Mouse (Mus musculus) heart, embryonic 11.5 days (tissue): ENCODE measurements around the gene Pde4b. TPM values are rescaled to one million over a fixed set of nuclear protein-coding genes. Genes with fewer than 3 reads are reported as not detected.

Experiments used
- ATAC-seq: fragments of 200-750 bp; cut with Nextera tagmentation; replicated peaks from 2 replicates; pipeline ENCODE4 v1.8.0; 2017; ENCODE audit warnings: moderate library complexity; ENCODE audit not compliant: insufficient number of reproducible peaks, low FRiP score, low TSS enrichment
- H3K27ac ChIP-seq: fragments of 300-500 bp; sonication (generic); 2 replicates; pipeline ENCODE4 v1.5.1; 2014; ENCODE audit warnings: mild to moderate bottlenecking, low read depth, low read length
- H3K27me3 ChIP-seq: fragments of 300-500 bp; sonication (generic); 2 replicates; pipeline ENCODE4 v1.6.1; 2014; ENCODE audit warnings: mild to moderate bottlenecking, low read length, mixed read lengths; ENCODE audit not compliant: control insufficient read depth, insufficient read depth
- H3K36me3 ChIP-seq: fragments of 300-500 bp; sonication (generic); 2 replicates; pipeline ENCODE4 v1.6.1; 2014; ENCODE audit warnings: mild to moderate bottlenecking, low read length, moderate library complexity, mixed read lengths; ENCODE audit not compliant: control insufficient read depth, insufficient read depth
- H3K4me1 ChIP-seq: fragments of 300-500 bp; sonication (generic); 2 replicates; pipeline ENCODE4 v1.6.1; 2014; ENCODE audit warnings: low read length; ENCODE audit not compliant: control insufficient read depth, insufficient read depth
- H3K4me2 ChIP-seq: fragments of 300-500 bp; sonication (generic); 2 replicates; pipeline ENCODE4 v1.6.1; 2014; ENCODE audit warnings: mild to moderate bottlenecking, moderate library complexity
- H3K4me3 ChIP-seq: fragments of 300-500 bp; sonication (generic); 2 replicates; pipeline ENCODE4 v1.5.1; 2014; ENCODE audit warnings: low read depth, low read length
- H3K9ac ChIP-seq: fragments of 300-500 bp; sonication (generic); 2 replicates; pipeline ENCODE4 v1.6.1; 2014; ENCODE audit warnings: mild to moderate bottlenecking, low read depth, low read length, moderate library complexity
- H3K9me3 ChIP-seq: fragments of 300-500 bp; sonication (generic); replicated peaks from 2 replicates; pipeline ENCODE4 v1.6.1; 2016; ENCODE audit warnings: low read length; ENCODE audit not compliant: control insufficient read depth
- WGBS: fragments of 180-500 bp; shearing (Covaris S2); extraction: QIAGEN DNeasy Blood & Tissue Kit; methylation state at CpG from one replicate; pipeline ENCODE4 v1.1.7; 2014; ENCODE audit not compliant: insufficient replicate concordance; 5-methylcytosine and 5-hydroxymethylcytosine counted together
- polyA plus RNA-seq: library from polyadenylated mRNA; unstranded; fragments of >200 nt; fragmentation: Nextera tagmentation; extraction: Ambion mirVana; gene quantifications from 2 replicates; pipeline ENCODE4 v1.2.1, GENCODE M21; 2014

The Pde4b gene
- polyA plus RNA-seq, 1 experiment from 2014 or later = 23.9 TPM

- no peak overlapping the region for H3K4me2 ChIP-seq
- WGBS = 53% methylated on average over 9 of the region's 9 CpGs
- no peaks in the 10 kb centered on the region for H3K36me3 ChIP-seq
- no peak overlapping the region for H3K4me3 ChIP-seq
- H3K27ac ChIP-seq = no peak overlapping the region
- peaks cover 6% of the 10 kb centered on the region for H3K4me1 ChIP-seq
- no peaks in the 10 kb centered on the region for H3K27me3 ChIP-seq
- no peak overlapping the region for H3K9ac ChIP-seq
- no peaks in the 10 kb centered on the region for H3K9me3 ChIP-seq
- no peak for ATAC-seq
Observed at GRCm38 (mm10) chr4:102432040-102432782, 344.9 kb downstream of the Pde4b start.

GRCm38 (mm10) chr4:102439401-102440118 lies 352.2 kb downstream of the Pde4b start:
- no peak overlapping the region for H3K4me3 ChIP-seq
- H3K27me3 ChIP-seq = no peaks in the 10 kb centered on the region
- H3K36me3 ChIP-seq = no peaks in the 10 kb centered on the region
- H3K9me3 ChIP-seq = no peaks in the 10 kb centered on the region
- H3K4me2 ChIP-seq = peak overlapping the region; percentile 22; the same call in 1 of the 2 replicates
- peak; percentile 69; the same call in 1 of the 2 replicates for ATAC-seq
- no peak overlapping the region for H3K9ac ChIP-seq
- WGBS = 40% methylated on average over 5 of the region's 5 CpGs
- H3K4me1 ChIP-seq = peaks cover 17% of the 10 kb centered on the region
- peak overlapping the region; percentile 51 for H3K27ac ChIP-seq

GRCm38 (mm10) chr4:102440119-102440481 lies 352.8 kb downstream of the Pde4b start:
- no peak for ATAC-seq
- Histone ChIP-seq H3K9me3 (no peaks in the 10 kb centered on the region), H3K4me3 (no peak overlapping the region), H3K27me3 (no peaks in the 10 kb centered on the region), H3K4me2 (no peak overlapping the region; the same call in 1 of the 2 replicates), H3K27ac (peak overlapping the region; percentile 51), H3K4me1 (peaks cover 17% of the 10 kb centered on the region), H3K9ac (no peak overlapping the region), H3K36me3 (no peaks in the 10 kb centered on the region)
- WGBS = 48% methylated on average over 4 of the region's 4 CpGs

GRCm38 (mm10) chr4:102443533-102443932 lies 356.2 kb downstream of the Pde4b start:
- no peak overlapping the region for H3K4me3 ChIP-seq
- 48% methylated on average over 5 of the region's 5 CpGs for WGBS

GRCm38 (mm10) chr4:102444501-102444900 lies 357.2 kb downstream of the Pde4b start:
- H3K9me3 ChIP-seq = no peaks in the 10 kb centered on the region
- no peak overlapping the region for H3K4me2 ChIP-seq
- no peaks in the 10 kb centered on the region for H3K36me3 ChIP-seq
- no peak overlapping the region for H3K9ac ChIP-seq
- ATAC-seq = no peak
- no peak overlapping the region for H3K27ac ChIP-seq
- WGBS = 56% methylated on average over 3 of the region's 3 CpGs
- no peak overlapping the region for H3K4me3 ChIP-seq
- no peaks in the 10 kb centered on the region for H3K27me3 ChIP-seq
- peaks cover 26% of the 10 kb centered on the region for H3K4me1 ChIP-seq

More at GRCm38 (mm10) chr4:102443533-102443932, 356.2 kb downstream of the Pde4b start:
- Histone ChIP-seq H3K27me3 (no peaks in the 10 kb centered on the region), H3K36me3 (no peaks in the 10 kb centered on the region), H3K4me1 (peaks cover 28% of the 10 kb centered on the region), H3K9ac (no peak overlapping the region), H3K4me2 (no peak overlapping the region), H3K27ac (no peak overlapping the region), H3K9me3 (no peaks in the 10 kb centered on the region)
- ATAC-seq = no peak

GRCm38 (mm10) chr4:102446160-102446945 lies 359.0 kb downstream of the Pde4b start:
- H3K27me3 ChIP-seq = no peaks in the 10 kb centered on the region
- H3K36me3 ChIP-seq = no peaks in the 10 kb centered on the region
- no peak overlapping the region for H3K4me2 ChIP-seq
- H3K4me3 ChIP-seq = no peak overlapping the region
- H3K9ac ChIP-seq = no peak overlapping the region
- 69% methylated on average over 8 of the region's 8 CpGs for WGBS
- H3K27ac ChIP-seq = peak overlapping the region; percentile 10; the same call in 1 of the 2 replicates
- H3K4me1 ChIP-seq = peaks cover 18% of the 10 kb centered on the region
- H3K9me3 ChIP-seq = no peaks in the 10 kb centered on the region
- no peak for ATAC-seq

GRCm38 (mm10) chr4:102456426-102456825 lies 369.1 kb downstream of the Pde4b start:
- Histone ChIP-seq H3K36me3 (no peaks in the 10 kb centered on the region), H3K4me3 (no peak overlapping the region), H3K27ac (no peak overlapping the region), H3K9me3 (no peaks in the 10 kb centered on the region), H3K4me2 (no peak overlapping the region), H3K4me1 (no peaks in the 10 kb centered on the region), H3K27me3 (no peaks in the 10 kb centered on the region), H3K9ac (no peak overlapping the region)
- WGBS = 74% methylated on average over 3 of the region's 3 CpGs
- no peak for ATAC-seq

GRCm38 (mm10) chr4:102459216-102459999 lies 372.1 kb downstream of the Pde4b start:
- H3K4me1 ChIP-seq = no peaks in the 10 kb centered on the region
- no peaks in the 10 kb centered on the region for H3K27me3 ChIP-seq
- no peak overlapping the region for H3K9ac ChIP-seq
- ATAC-seq = no peak
- H3K4me3 ChIP-seq = no peak overlapping the region
- no peak overlapping the region for H3K4me2 ChIP-seq
- no peak overlapping the region for H3K27ac ChIP-seq
- no peaks in the 10 kb centered on the region for H3K36me3 ChIP-seq
- 68% methylated on average over 5 of the region's 5 CpGs for WGBS
- no peaks in the 10 kb centered on the region for H3K9me3 ChIP-seq
